Mouse (Mus musculus) stomach, adult 2 months (tissue): ENCODE measurements around the gene Vgll2. TPM values are rescaled to one million over a fixed set of nuclear protein-coding genes. Genes with fewer than 3 reads are reported as not detected.

Source experiments
- polyA plus RNA-seq: library from polyadenylated mRNA; depleted of rRNA; stranded (reverse); fragments of >200 nt; gene quantifications from 2 replicates; pipeline ENCODE4 v1.2.3, GENCODE M21; 2012; rRNA removed

Vgll2 gene
- 0.34 and 0.63 TPM in 2 replicates for polyA plus RNA-seq

GRCm38 (mm10) chr10:52022413-52023212 is at the start of gene Vgll2:
Gene Vgll2, plus strand, starts transcription at chr10:52022502.

Other genes starting within 250 kb of the Vgll2 start
- gene Ros1, start 172.7 kb downstream of the Vgll2 start, polyA plus RNA-seq, result 0.01 TPM in 1 of 2 replicates, not detected in the other
- gene Dcbld1, start 211.1 kb downstream of the Vgll2 start, polyA plus RNA-seq, result 7.6 and 10.1 TPM in 2 replicates